Mouse (Mus musculus) liver, adult 2 months (tissue): Measurements from ENCODE around the gene Rassf1. TPM values are rescaled to one million over a fixed set of nuclear protein-coding genes. Genes with fewer than 3 reads are reported as not detected.

Source experiments
- DNase-seq: peaks from one replicate; pipeline ENCODE4 v3.0.0-alpha.2; 2011; ENCODE audit warnings: low read depth, low spot score; ENCODE audit errors: extremely low read depth
- H3K27ac ChIP-seq: fragments of 200-500 bp; replicated peaks from 2 replicates; pipeline ENCODE4 v1.5.1; 2012; ENCODE audit warnings: low read depth, mild to moderate bottlenecking, control low read depth, inconsistent platforms, low read length; ENCODE audit not compliant: insufficient read depth
- H3K27me3 ChIP-seq: fragments of 200-500 bp; 2 replicates; pipeline ENCODE4 v1.6.1; 2012; ENCODE audit warnings: mild to moderate bottlenecking, moderate library complexity, low read length, inconsistent platforms; ENCODE audit not compliant: control insufficient read depth, insufficient read depth
- H3K36me3 ChIP-seq: fragments of 200-500 bp; 2 replicates; pipeline ENCODE4 v1.6.1; 2012; ENCODE audit warnings: low read length, inconsistent platforms; ENCODE audit not compliant: control insufficient read depth, insufficient read depth
- H3K4me1 ChIP-seq: fragments of 200-500 bp; 2 replicates; pipeline ENCODE4 v1.6.1; 2011; ENCODE audit warnings: low read length; ENCODE audit not compliant: control insufficient read depth, insufficient read depth
- H3K4me3 ChIP-seq: fragments of 200-500 bp; 2 replicates; pipeline ENCODE4 v1.5.1; 2011; ENCODE audit warnings: low read depth, mild to moderate bottlenecking, control low read depth, low read length, moderate library complexity; ENCODE audit not compliant: insufficient read depth
- H3K79me2 ChIP-seq: fragments of 200-500 bp; 2 replicates; pipeline ENCODE4 v1.6.1; 2012; ENCODE audit warnings: inconsistent platforms, mild to moderate bottlenecking, low read length, moderate library complexity; ENCODE audit not compliant: control insufficient read depth, insufficient read depth
- H3K9ac ChIP-seq: fragments of 200-500 bp; 2 replicates; pipeline ENCODE4 v1.6.1; 2012; ENCODE audit warnings: low read depth, mild to moderate bottlenecking, control low read depth, inconsistent platforms, low read length
- CTCF ChIP-seq: fragments of 200-500 bp; IDR thresholded peaks from 2 replicates; pipeline ENCODE4 v1.5.1; 2011; ENCODE audit warnings: low read depth, low read length, control low read depth
- POLR2A ChIP-seq: fragments of 200-500 bp; IDR thresholded peaks from 2 replicates; pipeline ENCODE4 v1.6.1; 2011; ENCODE audit warnings: low read length, control low read depth; ENCODE audit not compliant: insufficient read depth; ENCODE audit errors: extremely low read depth
- WGBS: fragments of 180-500 bp; shearing (Covaris S2); methylation state at CpG from one replicate; pipeline ENCODE4 v1.1.7; 2018; 5-methylcytosine and 5-hydroxymethylcytosine counted together
- polyA plus RNA-seq: library from polyadenylated mRNA; depleted of rRNA; stranded (reverse); fragments of >200 nt; gene quantifications from 2 replicates; pipeline ENCODE4 v1.2.3, GENCODE M21; 2012
- total RNA-seq: library from RNA; depleted of rRNA; stranded (reverse); fragments of >200 nt; gene quantifications from 2 replicates; pipeline ENCODE4 v1.2.3, GENCODE M21; 2014

The Rassf1 gene
- total and polyA plus RNA-seq, 2 experiments: 6.0 to 7.0 TPM

- Histone ChIP-seq H3K27ac (no peak overlapping the region), H3K4me1 (peaks cover 7% of the 10 kb centered on the region; the same call in 1 of the 2 replicates), H3K79me2 (no peaks in the 10 kb centered on the region), H3K36me3 (no peaks in the 10 kb centered on the region), H3K9ac (no peak overlapping the region), H3K27me3 (no peaks in the 10 kb centered on the region), H3K4me3 (no peak overlapping the region)
- TF ChIP-seq CTCF: peak; percentile 92
- no peak for TF ChIP-seq POLR2A
- peak; percentile 59 for DNase-seq
- WGBS: 7% methylated on average over 3 of the region's 3 CpGs
Measured at GRCm38 (mm10) chr9:107545602-107546001, 5.8 kb upstream of the Rassf1 start.

- H3K27me3 ChIP-seq: no peaks in the 10 kb centered on the region
- 26% methylated on average over 20 of the region's 20 CpGs for WGBS
- DNase-seq: peak; percentile 80
- H3K79me2 ChIP-seq: no peaks in the 10 kb centered on the region
- H3K4me1 ChIP-seq: peaks cover 11% of the 10 kb centered on the region; the same call in 1 of the 2 replicates
- TF ChIP-seq CTCF (no peak), POLR2A (no peak)
- H3K36me3 ChIP-seq: no peaks in the 10 kb centered on the region
- no peak within 1 kb of the TSS for H3K4me3 ChIP-seq
- H3K9ac ChIP-seq: no peak within 1 kb of the TSS
- H3K27ac ChIP-seq: no peak within 1 kb of the TSS
Measured at GRCm38 (mm10) chr9:107547026-107547425, 4.3 kb upstream of the Rassf1 start, which contains the start of gene Zmynd10. Gene Zmynd10 (plus strand): TSS chr9:107547298.

DNA sequence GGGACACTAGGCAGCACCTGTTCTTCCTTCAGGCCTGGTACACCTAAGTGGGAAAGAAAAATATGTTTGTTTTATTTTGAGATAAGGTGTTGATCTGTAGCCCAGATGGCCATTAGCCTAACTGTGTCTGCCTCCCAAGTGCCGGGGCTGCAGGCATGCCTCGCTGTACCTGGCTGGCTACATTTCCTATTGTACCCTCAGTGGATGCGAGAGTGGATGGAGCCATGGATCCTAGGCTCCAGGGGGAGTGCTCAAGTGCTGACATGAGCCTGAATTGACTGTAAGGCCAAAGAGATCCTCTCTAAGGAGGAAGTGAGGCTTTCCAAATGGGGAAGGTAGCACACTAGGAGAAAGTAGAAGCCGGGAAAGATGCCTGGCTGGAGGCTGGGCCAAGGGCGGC lies 3.4 kb upstream of the Rassf1 start:
- no peak for TF ChIP-seq POLR2A
- TF ChIP-seq CTCF: no peak
- 82% methylated on average over 5 of the region's 5 CpGs for WGBS

DNA sequence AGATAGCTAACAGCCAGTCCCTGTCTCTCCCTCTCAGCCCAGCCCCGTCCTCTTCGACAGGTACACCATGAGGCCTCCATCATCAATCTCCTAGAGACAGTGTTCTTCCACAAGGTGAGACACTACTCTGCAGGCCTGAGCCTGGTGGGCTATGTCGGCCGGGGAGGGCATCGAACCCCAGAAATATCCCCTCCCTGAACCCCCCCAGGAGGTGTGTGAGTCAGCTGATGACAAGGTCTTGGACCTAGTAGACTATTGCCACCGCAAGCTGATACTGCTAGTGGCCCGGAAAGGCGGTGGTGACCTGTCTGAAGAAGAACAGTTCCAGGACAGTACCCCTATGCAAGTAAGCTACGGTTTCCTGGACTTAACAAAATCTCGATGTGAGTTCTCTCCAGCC lies 2.5 kb upstream of the Rassf1 start:
- H3K27ac ChIP-seq: no peak overlapping the region
- H3K79me2 ChIP-seq: no peaks in the 10 kb centered on the region
- no peaks in the 10 kb centered on the region for H3K27me3 ChIP-seq
- no peak for DNase-seq
- WGBS: 91% methylated on average over 10 of the region's 10 CpGs
- no peak overlapping the region for H3K4me3 ChIP-seq
- peaks cover 11% of the 10 kb centered on the region; the same call in 1 of the 2 replicates for H3K4me1 ChIP-seq
- no peak for TF ChIP-seq POLR2A
- no peak for TF ChIP-seq CTCF
- H3K36me3 ChIP-seq: no peaks in the 10 kb centered on the region
- no peak overlapping the region for H3K9ac ChIP-seq

More for the DNA sequence above, 3.4 kb upstream of the Rassf1 start:
- no peak for DNase-seq
- Histone ChIP-seq H3K27ac (no peak overlapping the region), H3K79me2 (no peaks in the 10 kb centered on the region), H3K4me1 (peaks cover 8% of the 10 kb centered on the region; the same call in 1 of the 2 replicates), H3K4me3 (no peak overlapping the region), H3K27me3 (no peaks in the 10 kb centered on the region), H3K36me3 (no peaks in the 10 kb centered on the region), H3K9ac (no peak overlapping the region)

DNA sequence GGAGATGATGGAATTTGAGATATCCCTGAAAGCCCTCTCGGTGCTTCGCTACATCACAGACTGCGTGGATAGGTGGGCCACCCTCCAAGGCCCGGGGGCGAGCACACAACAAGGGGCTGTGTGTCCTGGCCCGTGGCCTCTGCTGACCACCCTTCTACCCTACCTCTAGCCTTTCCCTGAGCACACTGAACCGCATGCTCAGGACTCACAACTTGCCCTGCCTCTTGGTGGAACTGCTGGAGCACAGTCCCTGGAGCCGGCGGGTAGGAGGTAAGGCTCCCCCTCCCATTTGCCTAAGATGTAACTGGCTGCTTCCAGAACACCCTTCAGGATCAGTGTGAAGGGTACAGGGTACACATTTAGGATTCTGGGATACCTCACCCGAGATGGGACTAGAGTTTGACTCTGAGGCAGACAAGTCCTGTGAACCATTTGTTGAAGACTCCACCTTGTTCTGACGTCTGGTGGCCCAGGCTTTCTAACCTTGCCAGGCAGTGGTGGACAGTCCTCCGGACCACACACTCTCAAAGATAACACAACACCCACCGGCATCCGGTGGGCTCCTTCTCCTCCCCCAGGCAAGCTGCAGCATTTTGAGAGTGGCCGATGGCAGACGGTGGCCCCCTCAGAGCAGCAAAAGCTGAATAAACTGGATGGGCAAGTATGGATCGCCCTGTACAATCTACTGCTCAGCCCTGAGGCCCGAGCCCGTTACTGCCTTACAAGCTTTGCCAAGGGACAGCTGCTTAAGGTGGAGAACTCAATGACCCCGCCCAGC lies 1.9 kb upstream of the Rassf1 start:
- no peaks in the 10 kb centered on the region for H3K36me3 ChIP-seq
- no peak overlapping the region for H3K27ac ChIP-seq
- no peaks in the 10 kb centered on the region for H3K79me2 ChIP-seq
- H3K9ac ChIP-seq: no peak overlapping the region
- H3K4me1 ChIP-seq: peaks cover 13% of the 10 kb centered on the region; the same call in 1 of the 2 replicates
- H3K27me3 ChIP-seq: no peaks in the 10 kb centered on the region
- no peak for DNase-seq
- no peak for TF ChIP-seq CTCF
- no peak for TF ChIP-seq POLR2A
- no peak overlapping the region for H3K4me3 ChIP-seq
- WGBS: 93% methylated on average over 20 of the region's 20 CpGs
